Mouse (Mus musculus) ovary, adult 10 weeks (tissue): ENCODE results near the gene Gm9376. TPM values are rescaled to one million over a fixed set of nuclear protein-coding genes. Genes with fewer than 3 reads are reported as not detected.

ENCODE experiments used
- polyA plus RNA-seq: library from polyadenylated mRNA; stranded (reverse); fragments of 350-450 nt; fragmentation: Illumina TruSeq; extraction: RNeasy Lipid Tissue Mini Kit (QIAGEN cat#74804); gene quantifications from one replicate; pipeline ENCODE4 v1.2.3, GENCODE M21; 2014

Gm9376 gene
- polyA plus RNA-seq, result not detected

DNA sequence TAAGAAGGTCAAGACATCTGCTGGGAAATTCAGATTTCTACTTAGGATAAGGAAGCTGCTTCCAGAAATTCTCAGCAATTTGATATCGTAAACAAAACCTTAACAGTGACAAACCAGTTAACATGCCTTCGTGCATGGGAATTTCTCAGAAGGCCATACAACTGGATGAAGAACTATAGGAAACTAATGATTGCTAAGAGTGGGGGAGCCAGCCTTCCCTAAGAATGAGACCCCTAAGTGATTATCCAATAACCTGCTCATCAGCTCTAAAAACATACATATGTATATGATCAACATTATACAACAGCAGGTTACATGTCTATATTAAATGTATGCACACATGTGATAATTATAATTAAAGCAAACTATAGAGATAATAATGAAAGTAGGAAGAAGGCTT lies at the start of gene Gm9376:
Gene Gm9376, plus strand, starts transcription at position 301 of the 400 bp plus-strand sequence.

DNA sequence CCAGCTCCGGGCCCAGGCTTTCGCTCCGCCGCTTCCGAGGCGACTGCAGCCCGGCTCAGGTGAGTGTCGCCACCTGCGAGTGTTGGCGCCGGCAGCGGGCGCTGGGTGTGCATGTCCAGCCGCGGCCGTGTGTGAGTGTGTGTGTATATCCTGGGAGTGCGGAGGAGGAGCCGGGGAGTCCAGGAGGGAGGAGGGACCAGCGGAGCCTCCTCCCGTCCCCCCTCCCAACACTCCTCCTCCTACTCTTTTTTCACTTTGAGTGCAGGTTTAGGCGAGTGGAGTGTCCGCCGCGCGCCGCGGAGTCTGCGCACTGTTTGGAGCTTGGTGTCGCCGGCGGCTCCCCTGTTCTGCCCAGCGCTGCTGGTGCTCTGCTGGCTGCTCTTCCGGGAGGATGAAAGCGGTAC lies 29.9 kb upstream of the Gm9376 start, which contains the start of gene Sox21:
Gene Sox21, minus strand, starts transcription at position 145 of the 404 bp plus-strand sequence.

Other genes starting within 250 kb of the Gm9376 start
- not detected for gene Dct, start 214.7 kb upstream of the Gm9376 start, polyA plus RNA-seq
- gene Tgds, start 134.2 kb upstream of the Gm9376 start, polyA plus RNA-seq, result 22.9 TPM
- 3.4 TPM for gene Gpr180, start 129.8 kb upstream of the Gm9376 start, polyA plus RNA-seq
- gene Sox21, start 29.9 kb upstream of the Gm9376 start, polyA plus RNA-seq, result 0.23 TPM